Mouse (Mus musculus): ENCODE measurements around the gene Gdf10. TPM values are rescaled to one million over a fixed set of nuclear protein-coding genes. Genes with fewer than 3 reads are reported as not detected.

The Gdf10 gene
- total RNA-seq, 2 experiments from 2014 or later = not detected

- no peak for ATAC-seq (replicated peaks; ENCODE audit: low FRiP score, poor library complexity, severe bottlenecking)
Observed at GRCm38 (mm10) chr14:33932935-33933703, 9.7 kb downstream of the Gdf10 start.

- ATAC-seq (replicated peaks; ENCODE audit: low FRiP score, poor library complexity, severe bottlenecking) = no peak
Observed at GRCm38 (mm10) chr14:33933778-33934317, 10.5 kb downstream of the Gdf10 start.

GRCm38 (mm10) chr14:33939117-33939516 is 15.7 kb downstream of the Gdf10 start:
- ATAC-seq (replicated peaks; ENCODE audit: low FRiP score, poor library complexity, severe bottlenecking) = no peak

GRCm38 (mm10) chr14:33940739-33941138 is 17.4 kb downstream of the Gdf10 start, which contains the start of gene Gdf2:
Gene Gdf2, plus strand, starts transcription at chr14:33941039.
- no peak for ATAC-seq (replicated peaks; ENCODE audit: low FRiP score, poor library complexity, severe bottlenecking)

- ATAC-seq (replicated peaks; ENCODE audit: low FRiP score, poor library complexity, severe bottlenecking) = no peak
Observed at GRCm38 (mm10) chr14:33942222-33942621, 18.8 kb downstream of the Gdf10 start.

GRCm38 (mm10) chr14:33946125-33946524 is 22.7 kb downstream of the Gdf10 start:
- ATAC-seq (replicated peaks; ENCODE audit: low FRiP score, poor library complexity, severe bottlenecking) = no peak

- no peak for ATAC-seq (replicated peaks; ENCODE audit: low FRiP score, poor library complexity, severe bottlenecking)
Observed at GRCm38 (mm10) chr14:33952233-33952981, 29.0 kb downstream of the Gdf10 start.

GRCm38 (mm10) chr14:33953761-33954160 is 30.4 kb downstream of the Gdf10 start, which contains the start of gene Rbp3:
Gene Rbp3, plus strand, starts transcription at chr14:33954003.
- no peak for ATAC-seq (replicated peaks; ENCODE audit: low FRiP score, poor library complexity, severe bottlenecking)

- no peak for ATAC-seq (replicated peaks; ENCODE audit: low FRiP score, poor library complexity, severe bottlenecking)
Observed at GRCm38 (mm10) chr14:33956055-33956454, 32.7 kb downstream of the Gdf10 start.

GRCm38 (mm10) chr14:33958186-33958585 is 34.8 kb downstream of the Gdf10 start:
- no peak for ATAC-seq (replicated peaks; ENCODE audit: low FRiP score, poor library complexity, severe bottlenecking)

- ATAC-seq (replicated peaks; ENCODE audit: low FRiP score, poor library complexity, severe bottlenecking) = no peak
Observed at GRCm38 (mm10) chr14:33958841-33959240, 35.5 kb downstream of the Gdf10 start.

- no peak for ATAC-seq (replicated peaks; ENCODE audit: low FRiP score, poor library complexity, severe bottlenecking)
Observed at GRCm38 (mm10) chr14:33959341-33959740, 36.0 kb downstream of the Gdf10 start.

GRCm38 (mm10) chr14:33965675-33966074 is 42.3 kb downstream of the Gdf10 start:
- ATAC-seq (replicated peaks; ENCODE audit: low FRiP score, poor library complexity, severe bottlenecking) = no peak

- no peak for ATAC-seq (replicated peaks; ENCODE audit: low FRiP score, poor library complexity, severe bottlenecking)
Observed at GRCm38 (mm10) chr14:33972679-33973078, 49.3 kb downstream of the Gdf10 start.

GRCm38 (mm10) chr14:33974752-33975151 is 51.4 kb downstream of the Gdf10 start:
- ATAC-seq (replicated peaks; ENCODE audit: low FRiP score, poor library complexity, severe bottlenecking) = no peak

GRCm38 (mm10) chr14:33977748-33978147 is 54.4 kb downstream of the Gdf10 start:
- no peak for ATAC-seq (replicated peaks; ENCODE audit: low FRiP score, poor library complexity, severe bottlenecking)

- no peak for ATAC-seq (replicated peaks; ENCODE audit: low FRiP score, poor library complexity, severe bottlenecking)
Observed at GRCm38 (mm10) chr14:33978604-33979059, 55.2 kb downstream of the Gdf10 start, which contains the start of gene Zfp488. Gene Zfp488, minus strand, starts transcription at chr14:33978764.
